Mouse (Mus musculus) midbrain, postnatal 0 days (tissue): ENCODE measurements around the gene Syvn1. TPM values are rescaled to one million over a fixed set of nuclear protein-coding genes. Genes with fewer than 3 reads are reported as not detected.

Experiments used
- ATAC-seq: fragments of 200-750 bp; cut with Nextera tagmentation; 2 replicates; pipeline ENCODE4 v1.8.0; 2017; ENCODE audit warnings: moderate number of reproducible peaks, mild to moderate bottlenecking, moderate TSS enrichment, moderate library complexity; ENCODE audit not compliant: low FRiP score
- DNase-seq: peaks from one replicate; pipeline ENCODE4 v3.0.0-alpha.2; 2015; ENCODE audit warnings: low spot score
- H3K27ac ChIP-seq: fragments of 300-500 bp; sonication (generic); 2 replicates; pipeline ENCODE4 v1.5.1; 2014; ENCODE audit warnings: low read depth, mild to moderate bottlenecking, low read length, mixed read lengths
- H3K27me3 ChIP-seq: fragments of 300-500 bp; sonication (generic); 2 replicates; pipeline ENCODE4 v1.6.1; 2014; ENCODE audit warnings: low read length, control low read depth, mixed read lengths; ENCODE audit not compliant: insufficient read depth
- H3K36me3 ChIP-seq: fragments of 300-500 bp; sonication (generic); 2 replicates; pipeline ENCODE4 v1.6.1; 2014; ENCODE audit warnings: low read length, control low read depth, mixed read lengths; ENCODE audit not compliant: insufficient read depth
- H3K4me1 ChIP-seq: fragments of 300-500 bp; sonication (generic); 2 replicates; pipeline ENCODE4 v1.6.1; 2014; ENCODE audit warnings: mild to moderate bottlenecking, control low read depth, antibody characterized with exemption, low read length, mixed read lengths; ENCODE audit not compliant: insufficient read depth
- H3K4me2 ChIP-seq: fragments of 300-500 bp; sonication (generic); 2 replicates; pipeline ENCODE4 v1.6.1; 2014; ENCODE audit warnings: low read depth, mild to moderate bottlenecking, low read length, mixed read lengths; ENCODE audit not compliant: poor library complexity, severe bottlenecking
- H3K4me3 ChIP-seq: fragments of 300-500 bp; sonication (generic); 2 replicates; pipeline ENCODE4 v1.5.1; 2014; ENCODE audit warnings: low read depth, mild to moderate bottlenecking, low read length, moderate library complexity
- H3K9ac ChIP-seq: fragments of 300-500 bp; sonication (generic); replicated peaks from 2 replicates; pipeline ENCODE4 v1.6.1; 2014; ENCODE audit warnings: mild to moderate bottlenecking, low read length, moderate library complexity, mixed read lengths; ENCODE audit not compliant: poor library complexity, severe bottlenecking
- H3K9me3 ChIP-seq: fragments of 300-500 bp; sonication (generic); 2 replicates; pipeline ENCODE4 v1.6.1; 2016; ENCODE audit warnings: low read length, control low read depth
- CTCF ChIP-seq: IDR thresholded peaks from 2 replicates; pipeline ENCODE4 v1.5.1; 2016; ENCODE audit warnings: antibody characterized with exemption, mild to moderate bottlenecking
- WGBS: fragments of 180-500 bp; shearing (Covaris S2); extraction: QIAGEN DNeasy Blood & Tissue Kit; methylation state at CpG from one replicate; pipeline ENCODE4 v1.1.7; 2014; 5-methylcytosine and 5-hydroxymethylcytosine counted together
- polyA plus RNA-seq: library from polyadenylated mRNA; unstranded; fragments of >200 nt; fragmentation: Nextera tagmentation; extraction: Ambion mirVana; gene quantifications from 2 replicates; pipeline ENCODE4 v1.2.1, GENCODE M21; 2015
- total RNA-seq: library from RNA; depleted of rRNA; stranded (reverse); fragments of >200 nt; gene quantifications from 2 replicates; pipeline ENCODE4 v1.2.3, GENCODE M21; 2014

Gene Syvn1
- total and polyA plus RNA-seq, 2 experiments from 2014 or later = 34.8 to 36.3 TPM

DNA sequence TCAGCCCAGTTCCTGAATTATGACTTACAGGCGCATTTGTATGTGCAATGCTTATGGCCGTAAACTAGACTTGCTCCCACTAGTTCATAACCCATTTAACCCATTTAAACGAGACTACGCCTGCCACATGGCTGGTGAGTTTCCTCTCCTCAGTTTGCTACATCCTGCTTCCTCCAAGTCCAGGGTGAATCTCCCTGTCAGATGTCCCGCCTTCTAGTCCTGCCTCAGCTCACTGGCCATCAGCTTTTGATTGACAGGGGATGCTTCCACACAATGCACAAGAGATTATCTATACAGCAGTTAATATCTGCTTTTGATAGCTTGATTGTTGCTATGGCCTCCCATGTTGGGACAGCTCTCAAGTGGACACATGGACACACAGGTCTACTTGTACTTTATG, 7.9 kb downstream of the Syvn1 start:
- 86% methylated on average over 5 of the region's 5 CpGs for WGBS
- H3K4me3 ChIP-seq = no peak overlapping the region

DNA sequence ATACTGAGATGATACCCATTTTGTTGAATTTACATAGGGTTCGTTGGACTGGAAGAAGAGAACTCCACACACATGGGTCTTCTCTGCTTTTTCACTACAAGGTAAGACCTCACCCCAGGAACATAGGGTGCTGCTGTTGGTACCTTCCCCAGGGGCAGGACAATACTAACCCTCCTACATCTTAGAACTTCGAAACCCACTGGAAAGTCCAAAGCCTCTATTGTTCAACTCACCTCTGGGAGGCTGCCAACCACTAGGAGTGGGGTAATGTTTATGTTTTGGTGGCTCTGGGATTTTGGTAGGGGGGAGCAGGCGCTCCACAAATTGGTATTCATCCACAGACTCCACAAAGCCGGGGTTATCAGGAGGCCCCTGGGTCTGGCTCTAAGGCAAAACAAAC, 10.3 kb downstream of the Syvn1 start:
- H3K27me3 ChIP-seq = no peaks in the 10 kb centered on the region
- no peak for TF ChIP-seq CTCF
- no peak for DNase-seq
- peak overlapping the region; percentile 74 for H3K4me2 ChIP-seq
- peak overlapping the region; percentile 53 for H3K4me3 ChIP-seq
- ATAC-seq = no peak
- H3K9ac ChIP-seq = peak overlapping the region; percentile 78
- WGBS = 57% methylated on average over 4 of the region's 4 CpGs
- H3K4me1 ChIP-seq = peaks cover 6% of the 10 kb centered on the region; the same call in 1 of the 2 replicates
- H3K9me3 ChIP-seq = no peaks in the 10 kb centered on the region
- no peak overlapping the region for H3K27ac ChIP-seq
- peaks cover 24% of the 10 kb centered on the region for H3K36me3 ChIP-seq

More for the DNA sequence above, 7.9 kb downstream of the Syvn1 start:
- no peak for TF ChIP-seq CTCF
- H3K4me2 ChIP-seq = no peak overlapping the region
- H3K36me3 ChIP-seq = peaks cover 48% of the 10 kb centered on the region
- DNase-seq = no peak
- H3K9me3 ChIP-seq = no peaks in the 10 kb centered on the region
- no peak overlapping the region for H3K27ac ChIP-seq
- no peaks in the 10 kb centered on the region for H3K27me3 ChIP-seq
- no peak overlapping the region for H3K9ac ChIP-seq
- ATAC-seq = no peak
- H3K4me1 ChIP-seq = peaks cover 6% of the 10 kb centered on the region; the same call in 1 of the 2 replicates

DNA sequence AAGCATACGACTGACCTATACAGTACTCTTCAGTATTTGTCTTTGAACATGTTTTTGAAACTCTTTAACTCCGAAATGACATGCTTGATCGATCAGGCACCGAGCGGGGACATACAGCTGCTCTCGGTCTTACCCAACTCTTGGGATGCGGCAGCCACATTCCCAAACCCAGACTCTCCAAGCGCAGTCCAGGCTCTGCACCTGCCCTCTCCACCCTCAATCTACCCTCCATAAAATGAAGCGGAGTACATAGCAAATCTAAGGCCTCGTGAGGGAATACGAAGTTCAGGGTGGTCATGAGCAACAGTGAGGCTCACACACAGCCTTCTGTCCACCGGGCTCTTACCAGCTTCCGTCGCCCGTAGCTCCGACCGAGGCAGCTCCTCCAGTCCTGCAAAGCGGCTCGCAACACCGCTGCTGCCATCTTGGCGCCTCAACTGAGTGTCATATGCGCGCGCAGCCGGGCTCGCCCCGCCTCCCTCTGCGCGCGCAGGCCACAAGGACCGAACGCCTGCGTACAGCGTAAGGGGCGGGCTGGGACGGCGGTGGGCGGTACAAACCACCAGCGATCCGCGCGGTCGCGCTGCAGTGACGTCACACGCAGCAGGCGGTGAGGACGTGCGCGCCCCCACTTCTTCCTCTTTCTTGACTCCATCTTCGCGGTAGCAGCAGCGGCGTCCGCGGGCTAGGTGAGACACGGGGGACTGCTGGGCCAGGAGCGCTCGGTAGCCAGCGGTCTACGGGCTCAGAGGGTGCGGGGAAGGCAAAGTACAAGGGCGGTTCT, 11.1 kb downstream of the Syvn1 start, which contains the start of the genes Mrpl49 and Fau:
TSS of gene Mrpl49 (minus strand) at position 473 of the 784 bp plus-strand sequence.
TSS of gene Fau (plus strand) at position 532 of the 784 bp plus-strand sequence.
- peak within 1 kb of the TSS; percentile 85 for H3K4me2 ChIP-seq
- WGBS = under 1% methylated on average over 63 of the region's 63 CpGs
- TF ChIP-seq CTCF = no peak
- DNase-seq (peak; percentile 99), ATAC-seq (peak; percentile 89)
- peaks cover 12% of the 10 kb centered on the region for H3K4me1 ChIP-seq
- peaks cover 16% of the 10 kb centered on the region for H3K36me3 ChIP-seq
- peak within 1 kb of the TSS; percentile 79 for H3K27ac ChIP-seq
- H3K9ac ChIP-seq = peak within 1 kb of the TSS; percentile 85
- H3K27me3 ChIP-seq = no peaks in the 10 kb centered on the region
- H3K9me3 ChIP-seq = no peaks in the 10 kb centered on the region
- H3K4me3 ChIP-seq = peak within 1 kb of the TSS; percentile 53

DNA sequence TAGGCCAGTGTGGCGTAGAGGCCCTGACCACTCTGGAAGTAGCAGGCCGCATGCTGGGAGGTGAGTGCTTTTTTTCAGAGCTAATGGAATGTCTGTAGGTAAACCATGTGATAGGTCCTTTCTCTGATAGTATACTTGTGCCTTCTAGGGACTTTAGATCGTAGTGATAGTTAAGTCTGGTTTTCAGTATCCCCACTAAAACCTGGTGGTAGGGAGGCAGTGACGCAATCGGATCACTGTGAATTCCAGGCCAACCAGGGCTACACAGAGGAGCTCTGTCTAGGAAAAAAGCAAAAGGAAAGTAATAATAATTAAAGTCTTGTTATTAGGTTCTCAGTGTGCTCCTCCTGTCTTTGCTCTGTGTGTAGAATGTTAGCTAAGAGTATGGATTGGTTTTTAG, 12.1 kb downstream of the Syvn1 start:
- 37% methylated on average over 5 of the region's 5 CpGs for WGBS
- H3K36me3 ChIP-seq = peaks cover 7% of the 10 kb centered on the region
- H3K4me1 ChIP-seq = peaks cover 13% of the 10 kb centered on the region
- no peaks in the 10 kb centered on the region for H3K27me3 ChIP-seq
- H3K4me3 ChIP-seq = peak overlapping the region; percentile 53
- ATAC-seq (no peak), DNase-seq (no peak)
- TF ChIP-seq CTCF = no peak
- no peak overlapping the region for H3K27ac ChIP-seq
- H3K4me2 ChIP-seq = peak overlapping the region; percentile 85
- peak overlapping the region; percentile 85 for H3K9ac ChIP-seq
- no peaks in the 10 kb centered on the region for H3K9me3 ChIP-seq

DNA sequence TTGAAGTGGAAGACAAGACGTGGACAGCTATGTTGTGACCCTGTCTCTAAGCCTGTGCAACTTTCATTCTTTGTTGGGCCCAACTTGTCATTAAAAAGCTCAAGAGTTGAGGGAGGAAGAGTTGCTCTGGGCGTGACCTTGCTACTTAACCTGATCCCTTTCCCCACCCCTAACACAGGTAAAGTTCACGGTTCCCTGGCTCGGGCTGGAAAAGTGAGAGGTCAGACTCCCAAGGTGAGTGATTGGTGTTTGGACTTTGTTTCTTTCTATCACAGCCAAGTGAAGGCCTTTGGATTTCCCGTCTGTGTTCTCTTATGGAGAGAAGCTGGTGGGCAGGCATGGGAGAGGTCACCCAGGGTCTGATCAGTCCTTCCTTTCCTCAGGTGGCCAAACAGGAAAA, 12.6 kb downstream of the Syvn1 start:
- no peak for TF ChIP-seq CTCF
- ATAC-seq (no peak), DNase-seq (no peak)
- Histone ChIP-seq H3K36me3 (peaks cover 3% of the 10 kb centered on the region), H3K9ac (no peak overlapping the region), H3K9me3 (no peaks in the 10 kb centered on the region), H3K27me3 (no peaks in the 10 kb centered on the region), H3K4me1 (peaks cover 13% of the 10 kb centered on the region), H3K27ac (no peak overlapping the region), H3K4me2 (peak overlapping the region; percentile 85), H3K4me3 (peak overlapping the region; percentile 53; the same call in 1 of the 2 replicates)
- 82% methylated on average over 5 of the region's 5 CpGs for WGBS

DNA sequence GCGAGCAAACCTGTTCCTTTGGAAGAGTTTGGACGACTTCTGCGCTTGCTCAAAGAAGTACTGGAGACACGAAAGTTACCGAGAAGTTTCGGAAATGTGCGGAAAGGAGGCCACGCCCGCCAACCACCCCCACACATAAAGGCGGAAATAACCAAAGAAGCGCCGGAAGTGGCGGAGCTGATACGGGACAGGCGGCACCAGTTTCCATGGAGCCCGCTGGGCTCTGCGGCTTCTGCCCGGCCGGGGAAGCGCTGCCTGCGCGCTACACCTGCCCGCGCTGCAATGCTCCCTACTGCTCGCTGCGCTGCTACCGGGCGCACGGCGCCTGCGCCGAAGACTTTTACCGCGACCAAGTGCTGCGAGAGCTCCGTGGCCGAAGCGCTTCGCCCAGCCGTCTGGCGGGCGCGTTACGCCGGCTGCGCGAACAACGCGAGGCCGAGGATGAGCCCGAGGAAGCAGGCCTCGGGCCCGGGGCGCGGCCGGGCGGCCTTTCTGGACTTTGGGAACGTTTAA, 14.7 kb downstream of the Syvn1 start, which contains the start of gene Znhit2:
TSS of gene Znhit2 (plus strand) at position 172 of the 513 bp plus-strand sequence.
- Histone ChIP-seq H3K9ac (peak within 1 kb of the TSS; percentile 93), H3K36me3 (no peaks in the 10 kb centered on the region), H3K4me2 (peak within 1 kb of the TSS; percentile 98), H3K4me3 (peak within 1 kb of the TSS; percentile 89), H3K4me1 (peaks cover 14% of the 10 kb centered on the region), H3K27ac (peak within 1 kb of the TSS; percentile 92), H3K27me3 (no peaks in the 10 kb centered on the region), H3K9me3 (no peaks in the 10 kb centered on the region)
- DNase-seq = peak; percentile 96
- under 1% methylated on average over 58 of the region's 58 CpGs for WGBS
- TF ChIP-seq CTCF = peak; percentile 41
- peak; percentile 79 for ATAC-seq
